Mouse (Mus musculus) spleen, adult 2 months (tissue): Measurements from ENCODE around the gene Naa50. TPM values are rescaled to one million over a fixed set of nuclear protein-coding genes. Genes with fewer than 3 reads are reported as not detected.

Experiments
- DNase-seq, 2 experiments: peaks; one replicate each; pipeline versions ENCODE4 v3.0.0 to v3.0.0-alpha.2; 2012 to 2021; ENCODE audit warnings: low spot score in 2 of 2, low read depth in 1 of 2
- H3K27ac ChIP-seq: fragments of 200-500 bp; 2 replicates; pipeline ENCODE4 v1.5.1; 2012; ENCODE audit warnings: low read length, inconsistent platforms; ENCODE audit not compliant: insufficient read depth
- H3K27me3 ChIP-seq: fragments of 200-500 bp; 2 replicates; pipeline ENCODE4 v1.6.1; 2012; ENCODE audit warnings: mild to moderate bottlenecking, moderate library complexity, low read length, inconsistent platforms; ENCODE audit not compliant: control insufficient read depth, insufficient read depth
- H3K36me3 ChIP-seq: fragments of 200-500 bp; 2 replicates; pipeline ENCODE4 v1.6.1; 2012; ENCODE audit warnings: mild to moderate bottlenecking, low read length, inconsistent platforms; ENCODE audit not compliant: control insufficient read depth, insufficient read depth
- H3K4me1 ChIP-seq: fragments of 200-500 bp; 2 replicates; pipeline ENCODE4 v1.6.1; 2011; ENCODE audit warnings: inconsistent platforms; ENCODE audit not compliant: control insufficient read depth, insufficient read depth, insufficient read length
- H3K4me3 ChIP-seq: fragments of 200-500 bp; 2 replicates; pipeline ENCODE4 v1.5.1; 2011; ENCODE audit warnings: mild to moderate bottlenecking, inconsistent platforms; ENCODE audit not compliant: insufficient read depth, insufficient read length; ENCODE audit errors: extremely low read depth
- CTCF ChIP-seq: fragments of 200-500 bp; IDR thresholded peaks from 2 replicates; pipeline ENCODE4 v1.5.1; 2011; ENCODE audit warnings: mild to moderate bottlenecking, inconsistent platforms; ENCODE audit not compliant: insufficient read depth, insufficient read length, insufficient replicate concordance; ENCODE audit errors: extremely low read depth
- POLR2A ChIP-seq: fragments of 200-500 bp; IDR thresholded peaks from 2 replicates; pipeline ENCODE4 v1.6.1; 2011; ENCODE audit warnings: low read depth, low read length, inconsistent platforms
- WGBS: fragments of 180-500 bp; shearing (Covaris S2); methylation state at CpG from one replicate; pipeline ENCODE4 v1.1.7; 2018; 5-methylcytosine and 5-hydroxymethylcytosine counted together
- polyA plus RNA-seq: library from polyadenylated mRNA; depleted of rRNA; stranded (reverse); fragments of >200 nt; gene quantifications from 2 replicates; pipeline ENCODE4 v1.2.3, GENCODE M21; 2012; rRNA removed

Gene Naa50
- polyA plus RNA-seq, 1 experiment = 9.1 TPM

DNA sequence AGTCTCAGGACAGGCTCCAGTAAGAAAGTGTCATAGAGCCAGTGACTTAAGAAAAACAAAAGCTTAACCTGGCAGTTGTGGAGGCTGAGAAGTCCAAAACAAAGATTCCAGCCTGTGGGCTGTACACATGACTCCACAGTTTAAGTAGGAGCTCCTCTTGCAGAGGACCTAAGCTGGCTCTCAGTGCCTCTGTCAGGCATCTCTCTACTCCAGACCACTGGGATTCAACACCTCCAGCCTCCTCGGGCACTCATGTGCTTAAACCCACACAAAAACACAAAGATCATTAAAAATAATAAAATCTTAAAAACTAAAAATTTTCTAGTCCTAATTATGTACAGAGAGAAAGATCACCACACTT, 71.4 kb downstream of the Naa50 start:
- 91% methylated on average over 1 of the region's 1 CpGs for WGBS
- H3K27ac ChIP-seq = no peak overlapping the region
- peaks cover 16% of the 10 kb centered on the region for H3K36me3 ChIP-seq
- peaks cover 2% of the 10 kb centered on the region; the same call in 1 of the 2 replicates for H3K4me1 ChIP-seq
- DNase-seq = no peak
- H3K27me3 ChIP-seq = no peaks in the 10 kb centered on the region
- TF ChIP-seq CTCF = no peak
- no peak for TF ChIP-seq POLR2A
- H3K4me3 ChIP-seq = no peak overlapping the region

DNA sequence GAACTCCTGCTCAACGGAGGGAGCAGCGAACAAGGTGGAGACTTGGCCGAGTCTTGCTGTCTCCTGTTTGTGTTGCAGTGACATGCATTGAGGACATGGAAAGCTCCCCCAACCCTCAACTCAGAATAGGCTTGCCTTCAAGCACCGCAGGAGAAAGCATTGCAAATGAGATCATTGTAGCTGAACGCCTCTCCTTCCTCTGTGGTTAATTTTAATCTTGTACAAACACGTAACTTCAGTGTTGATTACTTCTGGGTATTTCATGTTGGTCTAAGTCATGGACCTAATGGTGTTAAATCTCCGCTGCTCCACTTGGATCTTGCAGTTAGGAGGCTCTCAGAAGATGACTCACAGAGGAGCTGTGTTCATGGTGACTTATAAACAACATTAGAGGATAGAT, 73.1 kb downstream of the Naa50 start:
- Histone ChIP-seq H3K27me3 (no peaks in the 10 kb centered on the region), H3K4me3 (peak overlapping the region; percentile 15; the same call in 1 of the 2 replicates), H3K27ac (peak overlapping the region; percentile 71), H3K36me3 (peaks cover 14% of the 10 kb centered on the region), H3K4me1 (peaks cover 13% of the 10 kb centered on the region; the same call in 1 of the 2 replicates)
- peak in 1 of 2 experiments; percentile 58 for DNase-seq
- WGBS = 68% methylated on average over 7 of the region's 7 CpGs
- TF ChIP-seq POLR2A (no peak), CTCF (no peak)

Other genes starting within 250 kb of the Naa50 start
- gene Qtrt2, start 213.0 kb upstream of the Naa50 start, polyA plus RNA-seq = 12.9 and 13.6 TPM in 2 replicates
- 2.0 and 2.3 TPM in 2 replicates for gene Zdhhc23, start 160.0 kb upstream of the Naa50 start, polyA plus RNA-seq
- 0.30 and 0.32 TPM in 2 replicates for gene Gramd1c, start 76.5 kb upstream of the Naa50 start, polyA plus RNA-seq
- 6.5 and 7.2 TPM in 2 replicates for gene Atp6v1a, start 125 bp upstream of the Naa50 start, polyA plus RNA-seq
- gene Usf3, start 33.4 kb downstream of the Naa50 start, polyA plus RNA-seq = 7.4 and 7.7 TPM in 2 replicates
- 21.9 and 22.8 TPM in 2 replicates for gene Sidt1, start 193.4 kb downstream of the Naa50 start, polyA plus RNA-seq
- gene Spice1, start 207.3 kb downstream of the Naa50 start, polyA plus RNA-seq = 5.2 and 6.4 TPM in 2 replicates